Mouse (Mus musculus) urinary bladder, adult 2 months (tissue): ENCODE data around the gene Ggps1. TPM values are rescaled to one million over a fixed set of nuclear protein-coding genes. Genes with fewer than 3 reads are reported as not detected.
A peak's percentile ranks its signal among the peaks of the same experiment; 100 is the strongest.

Experiments
- DNase-seq: peaks from one replicate; pipeline ENCODE4 v3.0.0; 2022; ENCODE audit warnings: low spot score
- polyA plus RNA-seq: library from polyadenylated mRNA; depleted of rRNA; stranded (reverse); fragments of >200 nt; gene quantifications from 2 replicates; pipeline ENCODE4 v1.2.3, GENCODE M21; 2012; rRNA removed

Ggps1 gene
- 34.0 and 37.4 TPM in 2 replicates for polyA plus RNA-seq

DNA sequence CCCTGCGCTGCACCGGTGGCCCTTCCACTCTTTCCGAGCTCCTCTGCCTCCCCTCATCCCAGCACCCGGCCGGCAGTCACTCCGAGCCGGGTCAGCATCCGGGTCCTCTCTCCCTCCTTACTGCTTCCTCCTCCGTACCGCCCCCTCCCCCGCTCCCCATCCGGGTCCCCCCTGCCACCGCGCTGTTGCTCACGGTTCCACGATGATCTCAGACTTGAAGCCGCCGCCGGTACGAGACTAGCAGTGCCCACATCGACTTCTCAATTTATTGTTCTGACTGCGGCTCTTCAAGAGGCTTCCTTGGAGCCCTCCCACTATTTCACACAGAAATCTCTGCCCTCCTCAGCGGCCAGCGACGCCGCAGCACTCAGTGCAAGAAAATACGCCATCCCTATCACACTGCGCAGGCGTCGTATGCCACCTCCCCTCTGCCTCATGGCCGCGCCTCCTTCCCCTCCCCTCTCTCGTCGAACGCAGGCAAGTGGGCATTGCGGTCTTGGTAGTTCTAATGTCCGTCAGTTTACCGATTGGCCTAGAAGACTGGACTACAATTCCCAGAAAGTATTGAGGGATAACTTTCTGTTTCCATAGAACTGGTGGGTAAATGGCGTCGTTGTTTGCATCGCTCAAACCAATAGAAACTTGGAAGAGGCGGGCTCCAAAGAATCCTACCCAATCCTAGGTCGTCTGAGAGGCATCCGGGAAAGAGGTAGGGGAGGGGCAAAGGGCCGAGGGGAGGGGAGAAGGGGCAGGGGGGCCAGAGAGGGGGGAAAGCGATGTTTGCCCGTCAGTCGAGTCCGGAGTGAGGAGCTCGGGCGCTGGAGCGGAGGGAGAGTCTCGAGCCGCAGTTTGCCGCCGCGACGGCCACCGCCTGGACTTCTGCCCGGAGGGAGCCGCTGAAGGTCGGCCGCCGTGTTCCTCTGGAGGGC is at the start of gene Ggps1, which contains the start of gene Arid4b:
TSS of gene Ggps1 (minus strand) at position 476 of the 929 bp plus-strand sequence.
TSS of gene Arid4b (plus strand) at position 220 of the 929 bp plus-strand sequence.
- DNase-seq = peak; percentile 82

DNA sequence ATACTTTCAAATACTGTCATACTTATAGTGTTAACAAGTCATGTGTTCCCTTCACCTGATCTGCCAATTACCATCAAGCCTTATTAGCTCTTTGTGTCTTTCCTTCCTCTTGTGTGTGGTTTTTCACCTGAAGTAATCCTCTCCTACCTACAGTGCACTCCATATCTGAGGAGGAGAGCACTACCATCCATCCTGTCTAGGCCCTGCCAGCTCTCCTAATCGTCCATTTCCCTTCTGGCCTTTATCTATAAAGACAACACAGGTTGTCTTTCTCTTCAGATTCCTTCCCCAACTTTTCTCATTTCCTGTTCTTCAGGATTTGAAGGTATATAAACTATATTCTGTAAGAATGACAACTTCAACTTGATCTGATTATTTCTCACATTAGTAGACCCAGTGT is 47.9 kb upstream of the Ggps1 start:
- DNase-seq = no peak

DNA sequence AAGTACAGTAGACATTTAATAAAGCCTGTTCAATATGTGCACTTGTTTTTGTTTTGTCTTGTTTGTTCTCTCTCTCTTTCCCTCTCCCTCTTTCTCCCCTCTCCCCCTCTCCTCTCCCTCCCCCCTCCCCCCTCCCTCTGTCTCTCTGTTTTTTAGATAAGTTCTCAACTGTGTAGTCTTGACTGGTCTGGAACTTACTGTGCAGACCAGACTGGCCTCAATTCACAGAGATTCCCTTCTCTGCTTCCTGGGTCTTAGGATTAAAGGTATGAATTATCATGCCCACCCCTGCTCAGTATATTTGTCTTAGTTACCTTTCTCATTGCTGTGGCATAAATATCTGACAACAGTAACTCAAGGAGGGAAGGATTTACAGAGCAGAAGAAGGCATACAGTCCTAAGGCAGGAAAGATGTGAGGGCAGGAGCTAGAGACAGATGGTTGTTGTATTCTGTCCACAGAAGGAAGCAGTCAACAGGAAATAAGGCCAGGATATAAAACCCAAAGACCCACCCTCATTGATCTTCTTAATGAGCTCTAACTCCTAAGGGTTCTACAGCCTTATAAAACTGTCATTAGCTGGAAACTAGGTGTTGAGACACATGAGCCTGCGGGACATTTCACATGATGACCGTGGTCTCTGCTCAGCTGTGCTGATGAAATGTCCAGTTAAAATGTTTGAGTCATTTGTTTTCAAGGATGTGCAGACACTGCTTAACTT is 47.0 kb upstream of the Ggps1 start:
- DNase-seq = no peak

DNA sequence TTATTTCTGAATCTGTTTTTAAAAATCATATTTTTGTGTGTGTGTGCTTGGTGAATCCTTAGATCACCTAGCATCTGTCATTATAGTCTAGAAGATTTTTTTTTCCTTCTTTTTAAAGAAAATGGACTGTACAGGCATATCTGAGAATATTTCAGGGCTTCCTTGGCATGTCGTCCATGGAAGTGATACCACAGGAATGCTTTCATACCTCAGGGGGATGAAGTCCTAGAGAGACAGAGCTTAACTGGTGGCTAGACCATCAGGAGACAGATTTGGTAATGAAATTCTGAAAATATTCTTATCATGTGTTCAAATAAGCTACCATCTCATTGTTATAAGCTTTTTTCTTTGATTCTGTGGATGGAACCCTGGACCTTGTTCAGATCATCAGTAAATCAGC is 39.7 kb upstream of the Ggps1 start:
- no peak for DNase-seq

DNA sequence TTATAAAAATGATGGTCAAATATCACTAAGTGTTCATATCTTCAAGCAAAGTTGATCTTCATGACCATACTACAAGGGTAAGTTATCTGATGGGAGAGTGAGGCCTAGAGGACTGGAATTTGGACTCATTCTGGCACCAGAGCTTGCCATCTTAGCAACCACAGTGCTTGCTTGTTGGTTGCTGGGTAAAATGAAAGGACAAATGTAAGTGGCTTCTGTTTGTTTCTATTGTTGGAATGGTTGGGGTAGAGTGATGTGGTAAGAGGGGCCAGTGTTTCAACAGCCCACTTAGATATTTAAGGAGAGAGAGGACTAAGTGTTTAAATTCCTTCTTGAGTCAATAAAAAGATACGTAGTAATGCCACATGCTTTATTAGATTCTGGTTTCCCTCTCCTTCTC is 25.4 kb upstream of the Ggps1 start:
- DNase-seq = no peak

DNA sequence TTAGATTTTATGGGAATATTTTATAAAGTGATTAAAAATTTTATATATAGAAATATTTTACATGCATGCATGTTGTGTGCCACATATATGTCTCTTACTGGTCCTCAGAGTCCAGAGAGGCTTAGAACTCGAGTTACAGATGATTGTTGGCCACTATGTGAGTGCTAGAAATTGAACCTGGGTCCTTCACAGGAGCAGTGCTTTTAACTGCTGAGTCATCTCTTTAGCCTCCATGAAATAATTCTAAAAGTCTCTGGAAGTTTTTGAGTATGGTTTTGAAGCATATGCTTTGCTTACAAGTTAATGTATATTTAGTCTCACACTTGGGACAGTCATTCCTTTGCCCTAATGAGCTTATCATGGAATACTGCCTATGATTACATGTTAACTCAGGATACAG is 12.0 kb upstream of the Ggps1 start:
- no peak for DNase-seq

DNA sequence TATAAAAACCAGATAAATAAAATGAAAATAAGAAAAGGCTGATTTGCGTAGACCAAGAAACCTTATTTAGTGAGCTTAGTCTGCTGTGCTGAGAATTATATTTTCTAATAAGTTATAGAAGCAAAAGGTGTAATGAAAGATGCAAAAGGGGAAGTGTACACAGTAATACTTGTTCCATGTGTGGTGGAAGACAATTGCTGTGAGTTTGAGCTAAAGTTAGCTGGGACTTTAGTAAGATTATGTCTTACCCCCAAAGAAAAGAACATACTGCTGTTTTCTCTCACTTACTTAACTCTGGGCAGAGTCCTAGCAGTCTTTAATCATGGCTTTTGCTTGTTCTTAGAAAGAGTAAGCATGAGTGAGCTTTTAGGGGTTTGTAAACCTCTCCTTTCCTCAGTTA is 11.1 kb upstream of the Ggps1 start:
- no peak for DNase-seq

DNA sequence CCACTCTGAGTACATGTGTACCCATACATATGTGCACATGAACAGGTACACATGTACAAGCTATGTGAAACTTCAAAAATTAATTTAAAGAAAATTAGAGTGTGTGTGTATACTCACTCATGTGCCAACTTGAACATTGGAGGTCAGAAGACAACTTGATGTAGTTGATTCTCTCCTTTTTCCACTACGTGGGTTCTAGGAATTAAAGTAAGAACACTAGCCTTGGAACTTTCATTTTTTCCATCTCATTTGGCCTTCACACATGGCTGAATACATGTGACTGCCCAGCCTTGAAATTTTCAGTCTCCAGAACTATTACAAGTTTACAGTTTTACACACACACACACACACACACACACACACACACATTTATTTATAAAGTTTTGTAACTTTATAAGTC is 6.0 kb upstream of the Ggps1 start:
- no peak for DNase-seq

DNA sequence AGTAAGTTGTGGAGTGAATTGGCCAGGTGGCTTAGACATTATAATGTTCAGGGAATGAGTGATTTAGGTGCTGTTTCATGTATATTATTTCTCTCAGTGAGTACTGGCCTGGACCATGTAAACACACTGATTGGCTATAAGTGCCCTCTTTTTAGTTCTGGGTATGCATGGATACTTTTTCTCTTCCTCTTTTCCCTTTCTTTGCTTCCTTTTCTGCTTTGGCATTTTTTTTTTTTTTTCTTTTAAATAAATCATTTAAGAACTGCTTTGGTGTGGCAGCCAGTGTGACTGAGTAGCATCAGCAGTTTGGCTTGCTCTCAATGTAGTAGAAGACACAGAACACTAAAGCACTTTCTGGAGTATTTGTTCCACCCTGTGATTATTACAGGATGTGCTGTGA is 4.7 kb upstream of the Ggps1 start:
- DNase-seq = no peak

DNA sequence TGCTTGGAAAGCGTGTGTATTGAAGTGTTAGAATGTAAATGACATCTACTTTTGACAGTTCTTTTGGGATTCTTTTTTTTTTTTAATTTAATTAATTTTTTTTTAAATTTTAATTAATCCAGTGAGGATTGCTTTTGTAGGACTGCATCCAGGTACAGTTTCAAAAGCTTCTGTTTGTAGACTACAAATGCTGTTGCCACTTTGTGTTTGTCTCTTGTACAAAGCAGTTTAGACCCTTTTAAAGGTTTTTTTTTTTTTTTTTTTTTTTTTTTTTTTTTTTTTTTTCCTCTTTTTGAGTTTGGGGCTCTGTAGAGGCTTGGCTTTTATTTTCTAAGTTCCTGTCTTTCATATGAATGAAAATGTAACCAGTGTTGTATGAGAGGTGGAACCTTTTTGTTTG is 2.4 kb upstream of the Ggps1 start:
- DNase-seq = no peak

DNA sequence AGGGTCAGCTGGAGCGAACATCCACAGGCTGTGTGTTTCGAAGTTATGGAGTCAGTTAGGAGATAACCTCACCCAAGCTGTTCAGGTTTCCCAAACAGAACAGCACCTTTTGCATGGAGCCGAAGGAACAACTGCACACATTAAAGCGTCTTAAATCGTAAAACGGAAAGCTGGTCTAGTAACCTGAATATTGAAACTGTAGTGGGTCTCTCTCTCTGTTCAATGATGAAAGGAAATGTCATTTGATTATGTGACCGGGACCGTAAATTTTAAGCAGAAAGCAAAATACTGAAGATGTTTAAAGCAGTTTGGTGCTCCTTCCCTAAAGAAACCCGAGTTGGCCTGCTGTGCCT is 1.7 kb upstream of the Ggps1 start:
- no peak for DNase-seq

DNA sequence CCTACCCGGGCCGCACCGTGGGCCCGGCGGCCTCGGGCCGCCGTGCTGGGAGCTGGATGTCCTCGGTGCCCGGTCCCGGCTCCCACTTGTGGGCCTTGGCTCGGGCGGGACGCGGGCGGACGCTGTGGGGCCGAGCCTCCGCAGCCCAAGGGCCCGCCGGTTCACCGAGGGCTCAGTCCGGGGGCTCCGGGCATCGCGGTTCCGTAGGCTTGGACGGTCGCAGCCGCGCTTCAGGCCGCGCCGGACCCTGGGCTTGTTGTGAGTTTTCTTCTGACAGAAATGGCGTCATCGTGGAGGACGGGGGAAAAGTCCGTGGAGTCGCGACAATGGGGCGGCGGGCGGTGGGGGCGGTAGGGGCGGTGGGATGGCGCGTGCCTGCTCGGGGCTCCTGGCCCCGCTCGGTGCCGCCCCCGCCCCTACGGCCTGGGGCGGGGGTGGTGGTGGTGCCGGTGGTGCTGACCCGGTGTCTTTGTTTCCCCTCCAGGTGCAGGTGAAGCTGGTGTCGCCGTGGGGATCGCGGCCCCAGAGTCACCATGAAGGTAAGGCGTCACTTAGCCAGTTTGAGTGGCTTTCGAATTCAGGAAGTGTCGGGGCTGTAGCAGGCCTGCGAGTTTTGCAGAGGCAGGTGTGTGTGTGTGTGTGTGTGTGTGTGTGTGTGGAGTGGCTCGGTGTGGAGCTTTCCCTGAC is 1.2 kb upstream of the Ggps1 start:
- peak; percentile 48 for DNase-seq

DNA sequence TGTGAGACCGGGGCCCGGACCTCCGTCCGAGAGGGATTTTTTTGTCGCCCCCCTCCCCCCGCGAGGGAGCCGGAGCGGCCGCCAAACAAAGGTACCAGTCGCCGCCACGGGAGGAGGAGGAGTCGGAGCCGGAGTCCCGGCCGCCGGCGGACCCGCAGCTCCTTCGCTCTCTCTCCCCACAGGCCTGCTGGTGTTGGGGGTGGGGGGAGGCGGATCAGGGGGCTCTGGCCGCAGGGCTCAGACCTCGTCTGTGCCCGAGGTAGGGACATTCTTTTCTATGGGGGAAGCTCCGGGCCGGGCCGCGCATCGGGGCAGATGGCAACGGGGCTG is 619 bp upstream of the Ggps1 start:
- DNase-seq = peak; percentile 83

DNA sequence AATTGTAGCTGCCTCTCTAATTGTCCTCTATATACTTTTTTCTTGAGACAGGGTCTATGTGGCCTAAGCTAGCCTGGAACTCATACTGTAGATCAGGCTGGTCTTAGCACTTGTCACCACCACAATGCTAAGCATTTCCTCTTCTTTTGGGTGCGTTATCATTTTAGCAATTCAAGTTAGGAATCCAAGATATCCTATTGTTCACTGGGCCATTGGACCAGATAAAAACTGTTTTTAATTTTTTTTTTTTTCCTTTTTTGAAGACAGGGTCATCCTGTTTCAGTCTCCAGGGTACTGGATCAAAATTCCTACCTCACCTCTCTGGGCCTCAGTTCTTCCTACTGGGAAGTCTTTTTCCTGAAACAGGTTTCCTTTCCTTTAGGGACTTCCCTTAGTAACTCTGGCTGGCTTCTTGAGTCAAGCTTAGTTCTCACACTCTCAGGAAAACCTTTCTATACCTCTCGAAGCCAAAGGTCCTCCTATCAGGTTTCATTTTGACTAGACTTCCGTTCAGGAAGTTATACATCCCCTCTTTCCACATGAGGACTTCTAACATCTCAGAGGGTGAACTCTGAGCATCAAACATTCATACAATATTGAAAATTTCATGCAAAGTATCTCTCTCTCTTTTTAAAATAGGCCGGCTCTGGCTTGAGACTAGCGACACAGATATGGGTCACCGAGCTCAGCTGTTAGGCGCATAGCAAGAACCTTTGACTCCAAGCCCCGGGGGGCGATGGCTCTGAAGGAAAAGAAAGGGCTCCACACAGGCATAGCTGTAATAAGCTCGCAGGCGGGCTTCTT is 877 bp downstream of the Ggps1 start:
- no peak for DNase-seq

DNA sequence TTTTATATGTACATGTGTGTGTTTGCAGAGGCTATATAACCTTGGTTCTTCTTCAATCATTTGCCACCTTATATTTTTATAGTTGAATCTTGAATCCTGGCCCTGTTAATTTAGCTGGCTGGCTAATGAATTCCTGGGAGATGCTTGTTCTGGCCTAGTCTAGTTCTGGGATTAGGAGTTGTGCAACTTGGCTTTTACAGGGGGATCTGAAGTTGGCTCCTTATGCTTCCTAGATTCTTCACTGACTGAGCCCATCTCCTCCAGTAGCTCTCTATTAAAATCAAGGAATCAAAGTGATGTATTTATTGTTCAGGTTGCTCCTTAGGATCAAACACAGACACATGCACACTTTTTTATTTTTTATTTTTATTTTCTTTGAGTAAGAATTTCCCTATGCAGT is 3.7 kb downstream of the Ggps1 start:
- no peak for DNase-seq

DNA sequence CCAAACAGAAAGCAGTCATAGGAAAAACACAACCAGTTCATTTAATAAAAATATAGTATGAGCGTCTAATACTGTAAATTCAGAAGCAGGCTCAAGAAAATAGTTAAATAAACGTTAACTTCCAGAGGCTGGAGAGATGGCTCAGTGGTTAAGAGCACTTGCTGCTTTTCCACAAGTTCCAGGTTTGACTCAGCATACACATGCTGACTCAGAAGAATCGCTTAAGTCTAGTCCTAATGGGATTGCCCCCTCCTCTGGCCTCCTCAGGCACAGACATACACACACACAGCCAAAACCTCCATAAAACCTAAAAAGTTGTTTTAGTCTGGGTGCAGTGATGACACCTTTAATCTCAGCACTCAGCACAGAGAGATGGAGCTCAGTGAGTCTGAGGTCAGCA is 6.5 kb downstream of the Ggps1 start:
- no peak for DNase-seq

DNA sequence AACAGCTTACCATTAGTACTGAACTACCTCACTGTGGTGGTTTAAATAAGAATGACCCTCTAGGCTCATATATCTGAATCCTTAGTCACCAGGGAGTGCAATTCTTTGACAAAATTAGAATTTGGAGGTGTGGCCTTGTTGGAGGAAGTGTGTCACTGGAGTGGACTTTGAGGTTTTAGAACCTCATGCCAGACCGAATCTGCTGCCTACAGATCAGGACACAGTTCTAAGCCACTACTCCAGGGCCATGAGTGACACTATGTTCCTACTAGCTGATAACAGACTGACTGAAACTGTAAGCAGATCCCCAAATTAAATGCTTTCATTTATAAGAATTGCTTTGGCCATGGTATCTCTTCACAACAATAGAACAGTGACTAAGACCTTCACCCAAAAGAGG is 13.4 kb downstream of the Ggps1 start:
- no peak for DNase-seq

DNA sequence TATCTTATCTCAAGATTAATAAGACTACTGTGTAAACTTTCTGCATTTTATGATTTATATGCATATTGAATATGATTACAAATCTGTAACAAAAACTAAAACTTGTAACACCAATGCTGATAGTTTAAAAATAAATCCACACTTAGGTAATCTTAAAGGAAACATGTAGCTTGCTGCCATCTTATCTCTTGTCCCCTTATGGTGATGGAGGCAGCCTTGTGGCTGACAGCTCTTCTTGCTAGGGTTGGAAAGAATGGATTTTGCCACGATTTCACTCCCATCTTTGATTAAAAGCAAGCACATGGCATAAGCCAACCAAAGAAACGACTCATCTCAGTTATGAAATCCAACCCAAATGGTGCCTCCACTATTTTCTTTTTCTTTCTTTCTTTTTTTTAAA is 18.8 kb downstream of the Ggps1 start:
- DNase-seq = no peak

DNA sequence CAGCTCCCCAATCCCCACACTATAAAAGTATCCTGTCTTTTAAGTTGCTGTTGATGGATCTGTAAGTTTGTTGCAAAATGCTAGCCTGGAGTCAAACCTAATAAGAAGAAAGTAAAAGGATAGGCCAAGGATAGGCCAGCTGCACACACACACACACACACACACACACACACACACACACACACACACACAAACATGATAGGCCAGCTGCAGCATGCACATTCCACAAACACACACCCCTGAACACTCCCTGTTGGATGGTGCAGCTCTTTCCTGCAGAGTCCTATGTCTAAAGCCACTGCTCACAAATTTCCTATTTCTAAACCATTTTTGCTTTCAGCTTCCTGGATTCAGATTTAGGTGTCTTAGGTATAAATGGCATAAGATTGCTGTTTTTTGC is 19.4 kb downstream of the Ggps1 start:
- no peak for DNase-seq

DNA sequence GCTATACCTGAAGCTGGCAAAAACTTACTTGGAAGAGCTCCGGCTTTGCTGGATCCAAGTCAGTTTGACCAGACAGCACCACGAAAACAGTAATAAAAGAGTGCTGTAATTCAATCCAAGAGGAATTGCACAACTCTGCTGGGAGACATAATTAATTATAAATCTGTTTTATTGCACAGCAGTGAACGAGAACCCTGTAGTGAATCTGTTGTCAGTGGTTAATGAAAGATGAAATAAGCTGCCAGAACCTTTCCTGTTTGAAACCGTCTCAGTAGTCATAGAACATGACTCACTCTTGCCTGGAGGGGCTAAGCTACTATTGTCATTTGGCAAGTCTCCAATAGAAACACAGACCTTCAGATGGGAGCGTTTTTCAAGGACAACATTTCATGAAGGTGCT is 23.1 kb downstream of the Ggps1 start:
- no peak for DNase-seq

DNA sequence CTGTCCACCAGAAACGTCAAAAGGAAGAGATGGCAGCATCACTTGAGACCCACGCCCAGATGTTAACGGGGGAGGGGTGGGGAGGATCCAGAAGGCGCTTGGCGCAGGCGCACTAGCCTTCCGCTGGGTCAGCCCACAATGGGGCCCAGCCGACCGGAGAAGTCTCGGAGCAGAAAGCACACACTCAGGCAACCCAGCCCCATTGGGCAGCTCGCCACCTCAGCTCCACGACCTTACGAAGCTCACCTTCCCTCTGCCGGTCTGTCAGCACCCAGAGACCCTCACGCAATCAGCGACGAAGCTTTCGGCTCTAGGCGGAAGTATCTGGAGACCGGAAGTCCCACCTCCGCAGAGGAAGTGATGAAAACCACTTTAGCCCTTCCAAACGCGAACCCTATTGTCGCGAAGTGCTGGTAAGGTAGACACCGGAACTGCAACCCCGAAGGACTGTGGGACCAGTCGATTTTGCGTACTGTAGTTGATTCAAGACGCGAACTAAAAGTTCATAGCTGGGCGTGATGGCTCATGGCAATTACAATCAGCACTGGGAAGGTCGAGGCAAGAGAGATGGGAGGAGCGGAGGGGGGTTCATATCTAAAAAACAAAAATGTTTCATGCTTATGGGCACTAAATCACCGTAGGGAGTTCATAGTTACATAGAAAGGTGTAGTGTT is 23.9 kb downstream of the Ggps1 start, which contains the start of gene Tbce:
TSS of gene Tbce (minus strand) at position 347 of the 674 bp plus-strand sequence.
- peak; percentile 86 for DNase-seq
